Mouse (Mus musculus) kidney, postnatal 0 days (tissue): ENCODE data around the gene Anks1b. TPM values are rescaled to one million over a fixed set of nuclear protein-coding genes. Genes with fewer than 3 reads are reported as not detected.
A peak's percentile ranks its signal among the peaks of the same experiment; 100 is the strongest.

ENCODE experiments used
- ATAC-seq: fragments of 200-750 bp; cut with Nextera tagmentation; replicated peaks from 2 replicates; pipeline ENCODE4 v1.8.0; 2017; ENCODE audit warnings: low read depth, moderate number of reproducible peaks, moderate TSS enrichment, moderate library complexity; ENCODE audit not compliant: low FRiP score
- DNase-seq: peaks from one replicate; pipeline ENCODE4 v3.0.0-alpha.2; 2016; ENCODE audit warnings: low spot score
- H3K27ac ChIP-seq: fragments of 300-500 bp; sonication (generic); 2 replicates; pipeline ENCODE4 v1.5.1; 2014; ENCODE audit warnings: mild to moderate bottlenecking
- H3K27me3 ChIP-seq: fragments of 300-500 bp; sonication (generic); 2 replicates; pipeline ENCODE4 v1.6.1; 2014; ENCODE audit warnings: low read length, mixed read lengths; ENCODE audit not compliant: insufficient read depth
- H3K36me3 ChIP-seq: fragments of 300-500 bp; sonication (generic); 2 replicates; pipeline ENCODE4 v1.6.1; 2014; ENCODE audit warnings: low read length, mixed read lengths; ENCODE audit not compliant: insufficient read depth
- H3K4me1 ChIP-seq: fragments of 300-500 bp; sonication (generic); replicated peaks from 2 replicates; pipeline ENCODE4 v1.6.1; 2014; ENCODE audit warnings: antibody characterized with exemption, low read length, mixed read lengths; ENCODE audit not compliant: insufficient read depth
- H3K4me2 ChIP-seq: fragments of 300-500 bp; sonication (generic); 2 replicates; pipeline ENCODE4 v1.6.1; 2014; ENCODE audit warnings: mild to moderate bottlenecking, low read length, moderate library complexity, mixed read lengths
- H3K4me3 ChIP-seq: fragments of 300-500 bp; sonication (generic); replicated peaks from 2 replicates; pipeline ENCODE4 v1.5.1; 2014; ENCODE audit warnings: low read depth, low read length
- H3K9ac ChIP-seq: fragments of 300-500 bp; sonication (generic); 2 replicates; pipeline ENCODE4 v1.6.1; 2014; ENCODE audit warnings: low read depth, low read length
- H3K9me3 ChIP-seq: fragments of 300-500 bp; sonication (generic); replicated peaks from 2 replicates; pipeline ENCODE4 v1.6.1; 2016; ENCODE audit warnings: low read length, inconsistent platforms, mixed read lengths
- CTCF ChIP-seq: IDR thresholded peaks from 2 replicates; pipeline ENCODE4 v1.5.1; 2016; ENCODE audit warnings: antibody characterized with exemption, low read depth, mild to moderate bottlenecking, moderate library complexity
- WGBS: fragments of 180-500 bp; shearing (Covaris S2); extraction: QIAGEN DNeasy Blood & Tissue Kit; methylation state at CpG from one replicate; pipeline ENCODE4 v1.1.7; 2014; 5-methylcytosine and 5-hydroxymethylcytosine counted together
- polyA plus RNA-seq: library from polyadenylated mRNA; unstranded; fragments of >200 nt; fragmentation: Nextera tagmentation; extraction: Ambion mirVana; gene quantifications from 2 replicates; pipeline ENCODE4 v1.2.1, GENCODE M21; 2015

Gene Anks1b
- polyA plus RNA-seq, 1 experiment from 2014 or later: 3.1 TPM

DNA sequence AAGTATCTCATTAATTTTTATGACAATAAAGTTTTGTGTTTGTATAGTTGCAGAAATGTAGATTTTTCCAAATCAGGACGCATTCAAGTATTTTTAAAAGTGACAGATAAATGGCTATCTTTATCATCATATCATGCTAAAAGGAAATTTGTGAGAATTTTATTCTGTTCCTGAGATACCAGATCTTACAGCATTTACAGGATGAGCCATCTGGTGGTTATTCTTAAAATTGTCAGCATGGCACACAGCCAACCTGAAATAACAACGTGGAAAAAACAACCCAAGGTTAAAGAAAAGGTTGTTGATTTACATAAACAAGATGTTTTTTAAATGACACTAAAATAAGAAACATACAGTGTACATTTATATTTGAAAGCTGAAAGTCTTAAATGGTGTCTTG lies 170.5 kb downstream of the Anks1b start:
- Histone ChIP-seq H3K9me3 (no peaks in the 10 kb centered on the region), H3K36me3 (no peaks in the 10 kb centered on the region), H3K4me1 (no peaks in the 10 kb centered on the region), H3K27ac (no peak overlapping the region), H3K4me3 (no peak overlapping the region), H3K4me2 (no peak overlapping the region), H3K27me3 (no peaks in the 10 kb centered on the region), H3K9ac (no peak overlapping the region)
- WGBS: 43% methylated on average over 2 of the region's 2 CpGs
- peak; percentile 44; the same call in 1 of the 2 replicates for TF ChIP-seq CTCF
- peak; percentile 14 for DNase-seq
- ATAC-seq: no peak

DNA sequence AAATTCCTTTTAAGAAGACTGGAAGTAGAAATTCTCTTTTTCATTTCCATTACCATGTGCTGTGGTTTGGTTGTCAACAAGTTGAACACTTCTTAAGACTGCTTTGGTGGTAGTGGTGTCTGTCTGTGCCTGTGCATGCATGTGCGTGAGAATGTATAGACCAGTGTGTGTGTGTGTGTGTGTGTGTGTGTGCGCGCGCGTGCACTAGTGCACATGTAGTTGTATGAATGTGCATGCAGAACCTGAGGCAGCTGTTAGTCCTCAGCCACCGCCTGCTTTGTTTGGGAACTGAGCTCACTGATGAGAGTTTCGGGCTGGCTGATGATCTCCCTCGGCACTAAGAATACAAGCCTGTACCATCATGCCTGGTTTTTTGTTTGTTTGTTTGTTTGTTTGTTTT lies 170.9 kb downstream of the Anks1b start:
- no peak overlapping the region for H3K4me2 ChIP-seq
- no peak overlapping the region for H3K9ac ChIP-seq
- no peaks in the 10 kb centered on the region for H3K36me3 ChIP-seq
- ATAC-seq: no peak
- WGBS: 86% methylated on average over 8 of the region's 8 CpGs
- no peaks in the 10 kb centered on the region for H3K4me1 ChIP-seq
- no peak for DNase-seq
- no peaks in the 10 kb centered on the region for H3K27me3 ChIP-seq
- no peak overlapping the region for H3K4me3 ChIP-seq
- H3K9me3 ChIP-seq: no peaks in the 10 kb centered on the region
- no peak for TF ChIP-seq CTCF
- H3K27ac ChIP-seq: no peak overlapping the region

DNA sequence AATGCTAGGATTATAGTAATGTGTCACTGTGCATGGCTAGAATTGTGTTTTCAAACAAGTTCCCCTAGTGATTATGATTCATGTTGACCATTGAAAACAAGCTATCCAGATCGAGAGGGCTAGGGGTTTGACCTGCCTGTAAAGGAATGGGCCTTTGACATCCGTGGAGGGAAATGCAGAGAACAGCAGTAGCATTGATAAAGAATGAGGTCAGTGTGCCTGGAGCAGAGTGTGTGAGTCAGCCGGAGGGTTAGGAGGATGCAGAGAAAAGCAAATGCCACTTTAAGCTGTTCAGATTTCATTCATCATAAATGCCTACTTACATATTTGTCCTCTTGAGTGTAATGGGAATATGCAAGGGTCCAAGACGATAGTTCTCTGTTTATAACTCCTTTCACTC lies 195.3 kb downstream of the Anks1b start:
- no peaks in the 10 kb centered on the region for H3K36me3 ChIP-seq
- H3K4me3 ChIP-seq: no peak overlapping the region
- no peak for TF ChIP-seq CTCF
- no peaks in the 10 kb centered on the region for H3K4me1 ChIP-seq
- ATAC-seq (no peak), DNase-seq (no peak)
- 72% methylated on average over 4 of the region's 4 CpGs for WGBS
- no peak overlapping the region for H3K4me2 ChIP-seq
- no peak overlapping the region for H3K27ac ChIP-seq
- H3K27me3 ChIP-seq: no peaks in the 10 kb centered on the region
- H3K9ac ChIP-seq: no peak overlapping the region
- no peaks in the 10 kb centered on the region for H3K9me3 ChIP-seq

DNA sequence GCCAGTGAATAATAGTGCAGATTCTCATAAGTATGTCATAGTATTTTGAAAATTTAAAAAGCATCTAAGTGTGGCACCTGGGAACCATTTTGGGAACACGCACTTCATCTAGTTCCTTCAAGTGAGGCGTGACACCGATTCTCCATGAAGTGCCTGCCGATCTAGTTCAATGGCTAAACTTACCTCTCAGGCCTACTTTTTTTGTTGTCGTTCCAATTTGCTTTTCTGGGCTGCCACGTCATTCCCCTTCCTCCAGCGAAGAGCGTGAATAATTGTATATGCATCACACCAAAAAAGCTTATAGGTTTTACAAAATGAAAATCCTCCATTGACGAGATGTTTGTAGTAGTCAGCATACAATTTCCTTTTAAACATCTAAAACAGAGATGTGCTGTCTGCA lies 204.6 kb downstream of the Anks1b start:
- DNase-seq: no peak
- no peaks in the 10 kb centered on the region for H3K4me1 ChIP-seq
- H3K36me3 ChIP-seq: no peaks in the 10 kb centered on the region
- no peak for TF ChIP-seq CTCF
- WGBS: 89% methylated on average over 9 of the region's 9 CpGs
- H3K4me2 ChIP-seq: no peak overlapping the region
- ATAC-seq: no peak
- no peak overlapping the region for H3K9ac ChIP-seq
- H3K27me3 ChIP-seq: no peaks in the 10 kb centered on the region
- no peak overlapping the region for H3K27ac ChIP-seq
- H3K4me3 ChIP-seq: no peak overlapping the region
- no peaks in the 10 kb centered on the region for H3K9me3 ChIP-seq

DNA sequence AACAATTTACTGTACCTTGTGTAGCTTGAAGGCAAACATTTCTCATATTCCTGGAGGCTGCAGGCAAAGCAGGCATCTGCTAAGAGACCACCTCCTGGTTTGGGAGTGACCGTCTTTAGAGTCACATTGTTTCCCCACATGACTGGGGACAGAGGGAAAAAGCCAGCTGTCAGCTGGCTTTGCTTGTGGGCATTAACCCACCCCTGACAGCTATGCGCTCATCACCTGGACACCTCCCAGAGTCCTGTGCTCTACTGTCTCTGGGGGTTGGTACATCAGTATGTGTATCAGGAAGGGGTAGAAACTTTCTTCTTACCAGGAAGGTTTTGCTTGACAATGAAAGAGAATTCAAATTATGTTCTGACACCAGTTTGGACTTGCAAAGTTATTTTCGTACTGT lies 207.8 kb downstream of the Anks1b start:
- no peak for TF ChIP-seq CTCF
- WGBS: 54% methylated on average over 3 of the region's 3 CpGs
- no peak overlapping the region for H3K4me3 ChIP-seq
- DNase-seq: no peak
- H3K27me3 ChIP-seq: no peaks in the 10 kb centered on the region
- H3K36me3 ChIP-seq: no peaks in the 10 kb centered on the region
- no peak overlapping the region for H3K27ac ChIP-seq
- no peaks in the 10 kb centered on the region for H3K4me1 ChIP-seq
- ATAC-seq: no peak
- H3K9me3 ChIP-seq: no peaks in the 10 kb centered on the region
- H3K4me2 ChIP-seq: no peak overlapping the region
- no peak overlapping the region for H3K9ac ChIP-seq

DNA sequence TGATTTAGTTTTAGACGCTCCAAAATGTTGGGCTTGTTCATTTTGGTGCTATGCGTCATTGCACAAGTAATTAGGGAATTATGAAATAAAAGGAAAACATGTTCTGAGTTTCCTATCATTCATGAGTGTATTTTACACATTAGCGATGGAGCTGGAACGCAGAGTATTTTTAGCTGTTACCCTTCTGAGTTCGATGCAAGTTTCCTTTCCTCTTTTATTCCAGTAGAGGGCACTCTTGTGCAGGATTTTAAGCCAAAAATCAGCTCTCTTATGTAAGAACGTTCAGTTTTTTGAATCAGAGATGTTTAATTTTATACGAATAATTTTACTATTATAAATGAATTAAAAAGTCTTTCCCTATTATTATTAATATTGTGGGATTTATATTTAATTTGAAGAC lies 208.3 kb downstream of the Anks1b start:
- no peak overlapping the region for H3K27ac ChIP-seq

GRCm38 (mm10) chr10:90093877-90094276 lies 220.6 kb downstream of the Anks1b start:
- no peak for DNase-seq
- TF ChIP-seq CTCF: no peak

More for the DNA sequence above, 208.3 kb downstream of the Anks1b start:
- 23% methylated on average over 7 of the region's 7 CpGs for WGBS
- TF ChIP-seq CTCF: peak; percentile 77
- no peaks in the 10 kb centered on the region for H3K27me3 ChIP-seq
- DNase-seq: peak; percentile 83
- H3K4me1 ChIP-seq: no peaks in the 10 kb centered on the region
- ATAC-seq: no peak
- no peak overlapping the region for H3K4me3 ChIP-seq
- no peaks in the 10 kb centered on the region for H3K9me3 ChIP-seq
- H3K36me3 ChIP-seq: no peaks in the 10 kb centered on the region
- H3K4me2 ChIP-seq: no peak overlapping the region
- no peak overlapping the region for H3K9ac ChIP-seq

More at GRCm38 (mm10) chr10:90093877-90094276, 220.6 kb downstream of the Anks1b start:
- no peak overlapping the region for H3K27ac ChIP-seq
- H3K9me3 ChIP-seq: no peaks in the 10 kb centered on the region
- WGBS: 87% methylated on average over 6 of the region's 6 CpGs
- no peak overlapping the region for H3K9ac ChIP-seq
- no peak for ATAC-seq
- H3K27me3 ChIP-seq: no peaks in the 10 kb centered on the region
- no peak overlapping the region for H3K4me2 ChIP-seq
- no peaks in the 10 kb centered on the region for H3K4me1 ChIP-seq
- H3K4me3 ChIP-seq: no peak overlapping the region
- no peaks in the 10 kb centered on the region for H3K36me3 ChIP-seq
